Mouse (Mus musculus) neural tube, embryonic 10.5 days (tissue): ENCODE results near the gene Erf.

ENCODE experiments used
- DNase-seq: peaks from one replicate; pipeline ENCODE4 v3.0.0-alpha.2; 2017; ENCODE audit warnings: low spot score; ENCODE audit errors: extremely low spot score

Gene Erf

DNA sequence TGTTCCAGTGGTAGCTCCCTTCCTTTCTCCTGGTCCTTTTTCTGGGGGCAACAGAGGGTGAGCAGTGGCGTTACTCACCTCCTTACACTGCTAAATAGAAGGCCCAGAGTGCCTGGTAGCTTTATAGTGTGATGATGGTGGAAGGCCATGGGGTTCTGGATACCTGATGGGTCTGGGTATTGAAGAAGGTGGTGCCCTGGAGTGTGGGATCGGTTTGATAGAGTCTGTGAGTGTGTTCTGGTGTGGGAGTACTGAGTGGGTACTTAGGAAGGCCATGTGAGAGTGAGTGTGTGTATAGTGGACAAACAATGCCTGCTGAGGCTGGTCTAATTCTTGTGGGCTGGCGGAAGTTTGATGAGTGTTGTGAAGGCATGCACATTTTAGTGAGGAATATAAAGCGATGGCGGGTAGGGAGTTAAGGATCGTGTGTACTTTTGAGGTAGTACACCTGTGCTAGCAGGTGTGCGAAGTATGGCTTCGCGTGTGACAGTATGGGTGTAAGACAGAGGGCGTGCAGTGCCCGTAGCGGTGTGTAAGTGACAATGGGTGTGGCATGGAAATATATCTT lies 30.7 kb upstream of the Erf start:
- DNase-seq: no peak

- peak; percentile 40 for DNase-seq
These were observed 29.6 kb upstream of the Erf start for GRCm38 (mm10) chr7:25279861-25280791.

DNA sequence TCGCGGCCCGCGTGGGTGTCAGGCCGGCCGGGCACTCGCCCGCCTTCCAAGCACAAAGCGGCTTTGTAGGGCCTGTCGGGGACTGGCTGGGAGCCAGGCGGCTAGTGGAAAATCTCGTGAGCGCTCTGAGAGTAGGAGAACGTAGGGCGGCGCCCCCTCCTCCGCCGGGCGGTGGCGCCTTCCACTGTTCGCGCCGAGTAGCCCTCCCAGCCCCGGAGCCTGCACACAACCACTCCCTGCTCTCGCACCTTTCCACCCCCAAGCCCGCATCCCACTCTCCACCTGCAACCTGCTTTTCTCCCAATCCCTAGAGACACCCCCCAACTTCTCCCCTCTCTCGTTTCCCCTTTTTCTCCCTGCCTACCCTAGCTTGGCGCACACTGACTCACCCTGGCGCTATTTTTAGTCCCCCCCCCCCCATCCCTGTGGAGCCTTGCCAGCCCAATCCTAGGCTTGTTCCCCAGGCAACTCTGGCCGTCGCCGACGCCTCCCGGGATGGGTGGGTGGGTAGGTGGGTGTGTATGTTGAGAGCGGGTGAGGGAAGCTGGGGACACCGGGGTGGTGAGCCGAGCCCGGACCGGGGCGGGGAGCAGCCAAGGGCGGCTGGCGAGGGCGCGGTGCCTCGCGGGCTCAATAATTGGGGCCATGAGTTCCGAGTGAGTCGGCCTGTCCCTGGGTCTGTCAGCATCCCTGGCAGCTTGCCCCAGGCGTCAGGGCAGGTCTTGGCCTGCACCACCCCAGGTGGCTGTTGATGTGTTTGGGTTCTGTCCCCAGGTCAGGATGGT lies 28.7 kb upstream of the Erf start:
- DNase-seq: peak; percentile 56

DNA sequence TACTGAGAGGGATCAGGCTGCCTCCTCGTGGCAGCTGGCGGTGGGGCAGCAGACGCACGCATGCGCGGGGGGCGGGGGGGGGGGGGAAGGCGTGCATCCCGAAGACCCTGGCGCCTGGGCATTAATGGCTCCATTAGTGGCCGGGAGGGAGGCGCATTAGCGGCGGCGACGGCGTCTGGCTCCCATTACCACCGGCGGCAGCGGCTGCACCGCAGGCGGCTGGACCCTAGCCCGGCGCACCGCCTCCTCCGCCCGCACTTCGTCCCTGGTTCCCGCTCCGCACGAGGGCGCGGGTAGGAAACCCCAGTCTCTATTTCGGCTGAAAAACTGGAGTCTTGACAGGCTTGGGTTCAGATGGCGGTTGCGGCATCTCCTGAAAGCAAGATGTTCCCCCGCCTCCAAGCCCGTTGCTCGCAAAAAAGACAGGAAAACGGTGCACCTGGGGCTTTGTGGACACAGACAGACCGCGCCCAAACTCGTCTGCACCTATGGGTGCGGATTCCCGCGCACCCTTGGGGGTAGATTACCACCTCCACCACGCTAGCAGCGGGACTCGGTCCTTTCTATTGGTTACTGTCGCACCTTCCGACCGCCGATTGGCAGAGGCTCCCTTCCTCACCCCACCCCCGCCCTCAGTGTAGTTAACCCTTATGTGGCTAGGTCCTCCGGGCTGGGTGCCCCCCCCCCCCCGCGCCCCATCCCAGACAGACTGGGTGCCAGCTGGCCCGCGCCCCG lies 27.9 kb upstream of the Erf start:
- DNase-seq: peak; percentile 92

- no peak for DNase-seq
These were observed 27.4 kb upstream of the Erf start for GRCm38 (mm10) chr7:25277998-25278340.

DNA sequence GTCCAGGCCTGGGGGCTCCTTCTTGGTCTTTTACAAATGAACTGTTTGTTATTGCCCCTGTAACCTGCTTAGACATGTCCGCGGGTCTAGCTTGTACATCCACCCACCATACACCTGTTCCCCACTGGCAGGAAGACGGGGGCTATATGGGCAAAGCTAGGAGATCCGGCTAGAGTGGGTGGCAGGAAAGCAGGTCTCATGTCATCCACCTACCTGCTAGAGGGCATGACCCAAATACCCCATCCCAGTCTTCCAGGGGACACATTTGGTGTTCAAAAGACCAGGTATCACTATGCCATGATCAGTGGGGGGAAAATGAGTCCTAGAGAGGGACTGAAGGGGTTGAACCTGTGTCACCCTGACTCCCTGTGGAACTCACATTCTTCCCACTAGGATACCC lies 26.8 kb upstream of the Erf start:
- DNase-seq: no peak

DNA sequence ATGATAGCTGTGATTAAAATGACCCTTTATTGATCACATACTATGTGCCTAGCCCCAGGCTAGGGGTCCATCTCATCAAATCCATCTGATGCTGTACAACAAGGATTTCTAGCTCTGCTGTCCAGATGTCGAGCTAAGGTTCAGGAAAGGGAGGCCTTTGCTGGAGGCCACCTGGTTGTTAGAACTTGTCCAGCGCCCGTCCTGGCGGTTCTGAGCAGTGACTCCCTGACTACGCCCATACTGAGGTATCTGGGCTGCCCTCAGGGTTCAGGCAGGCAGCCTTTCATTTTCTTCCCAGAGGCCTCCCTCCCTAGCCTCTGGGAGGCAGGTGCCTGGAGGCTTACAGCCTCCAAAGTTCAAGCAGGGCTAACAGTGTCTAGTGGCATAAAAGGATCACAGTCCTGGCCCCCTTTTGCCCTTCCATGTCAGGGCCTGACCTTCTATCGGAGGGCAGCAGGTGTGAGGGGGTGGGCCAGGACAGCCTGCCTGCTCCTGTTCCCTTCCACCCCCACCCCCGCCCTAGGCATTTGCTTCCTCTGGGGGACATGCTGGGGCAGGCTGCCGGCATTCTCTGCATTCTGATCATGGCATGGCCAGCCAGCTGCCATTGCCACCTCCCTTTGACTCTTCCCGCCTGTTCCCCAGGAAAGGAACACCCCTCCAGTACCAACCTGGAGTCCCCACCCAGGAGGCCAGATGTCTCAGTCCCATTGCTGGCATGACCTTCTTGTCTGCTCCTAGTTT lies 25.2 kb upstream of the Erf start:
- DNase-seq: no peak

DNA sequence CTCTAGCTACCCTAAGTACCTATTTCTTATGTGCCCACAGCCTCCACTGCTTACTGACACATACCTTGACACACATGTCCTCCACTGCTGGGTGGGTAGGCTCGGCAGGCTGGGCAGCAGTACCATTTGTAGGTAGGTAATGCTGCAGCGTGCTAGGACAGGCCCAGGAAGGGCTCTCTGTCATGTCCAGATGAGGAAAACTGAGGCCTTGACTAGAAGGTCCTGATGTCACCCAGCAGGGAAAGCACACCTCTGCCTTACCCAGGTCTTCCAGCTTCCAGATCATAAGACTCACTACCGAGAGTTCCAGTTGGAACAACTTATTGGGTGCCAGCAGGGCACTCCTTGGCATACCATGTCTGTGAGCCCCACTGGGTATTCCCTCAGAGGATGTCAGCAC lies 24.4 kb upstream of the Erf start:
- DNase-seq: no peak

- DNase-seq: no peak
These were observed 24.0 kb upstream of the Erf start for GRCm38 (mm10) chr7:25274571-25274970.

DNA sequence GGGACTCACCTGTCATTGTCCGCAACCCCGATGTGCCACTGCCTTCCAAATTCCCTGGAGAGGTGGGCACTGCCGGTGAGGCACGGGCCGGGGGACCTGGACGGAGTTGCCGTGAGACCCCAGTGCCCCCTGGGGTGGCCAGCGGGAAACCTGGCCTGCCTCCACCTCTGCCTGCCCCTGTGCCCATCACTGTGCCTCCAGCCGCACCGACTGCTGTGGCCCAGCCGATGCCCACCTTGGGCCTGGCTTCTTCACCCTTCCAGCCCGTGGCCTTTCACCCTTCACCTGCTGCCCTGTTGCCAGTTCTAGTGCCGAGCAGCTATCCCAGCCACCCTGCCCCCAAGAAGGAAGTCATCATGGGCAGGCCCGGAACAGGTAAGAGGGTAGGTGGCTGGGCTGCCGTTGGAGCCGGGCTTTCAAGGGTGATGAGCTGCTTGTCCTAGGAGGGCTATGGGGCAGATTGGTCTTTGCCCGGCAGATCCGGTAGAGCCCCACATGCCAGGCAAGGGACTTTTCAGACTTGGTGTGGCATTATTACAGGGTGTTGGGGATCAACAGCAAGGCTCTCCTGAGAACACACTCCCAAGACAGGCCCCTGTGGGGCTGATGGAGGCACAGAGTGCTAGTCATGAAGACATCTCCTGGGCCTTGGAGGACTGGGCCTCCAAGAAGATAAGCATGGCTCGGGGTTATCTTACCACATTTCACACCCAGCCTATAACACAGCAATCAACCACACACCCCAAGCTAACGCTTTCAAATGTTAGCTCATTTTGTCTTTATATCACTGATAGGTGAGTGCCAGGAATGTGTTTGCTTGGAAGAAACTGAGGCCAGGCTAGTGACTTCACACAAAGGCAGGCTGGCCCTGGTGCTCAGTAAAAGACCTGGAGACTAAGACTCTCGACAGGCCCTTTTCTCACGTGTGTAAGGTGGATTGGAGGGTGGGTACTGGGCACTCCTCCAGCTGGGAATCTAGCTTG lies 23.0 kb upstream of the Erf start:
- DNase-seq: no peak

DNA sequence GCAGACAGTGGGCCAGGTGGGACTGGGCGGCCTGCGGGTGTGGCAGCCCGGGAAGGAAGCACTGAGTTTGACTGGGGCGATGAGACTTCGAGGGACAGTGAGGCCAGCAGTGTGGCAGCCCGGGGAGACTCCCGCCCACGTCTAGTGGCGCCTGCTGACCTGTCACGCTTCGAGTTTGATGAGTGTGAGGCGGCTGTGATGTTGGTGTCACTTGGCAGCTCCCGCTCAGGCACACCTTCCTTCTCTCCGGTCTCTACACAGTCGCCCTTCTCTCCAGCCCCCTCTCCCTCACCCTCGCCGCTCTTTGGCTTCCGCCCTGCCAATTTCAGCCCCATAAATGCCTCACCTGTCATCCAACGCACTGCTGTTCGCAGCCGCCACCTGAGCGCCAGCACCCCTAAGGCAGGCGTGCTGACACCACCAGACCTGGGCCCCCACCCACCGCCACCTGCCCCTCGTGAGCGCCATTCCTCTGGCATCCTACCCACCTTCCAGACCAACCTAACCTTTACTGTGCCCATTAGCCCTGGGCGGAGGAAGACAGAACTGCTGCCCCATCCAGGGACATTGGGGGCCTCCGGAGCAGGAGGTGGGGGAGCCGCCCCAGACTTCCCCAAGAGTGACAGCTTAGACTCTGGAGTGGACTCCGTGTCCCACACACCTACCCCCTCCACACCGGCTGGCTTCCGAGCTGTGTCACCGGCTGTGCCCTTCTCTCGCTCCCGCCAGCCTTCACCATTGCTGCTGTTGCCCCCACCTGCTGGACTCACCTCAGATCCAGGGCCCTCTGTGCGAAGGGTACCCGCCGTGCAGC lies 22.1 kb upstream of the Erf start:
- no peak for DNase-seq

GRCm38 (mm10) chr7:25271651-25272444 lies 21.3 kb upstream of the Erf start:
- no peak for DNase-seq

GRCm38 (mm10) chr7:25270652-25271633 lies 20.4 kb upstream of the Erf start:
- DNase-seq: no peak

DNA sequence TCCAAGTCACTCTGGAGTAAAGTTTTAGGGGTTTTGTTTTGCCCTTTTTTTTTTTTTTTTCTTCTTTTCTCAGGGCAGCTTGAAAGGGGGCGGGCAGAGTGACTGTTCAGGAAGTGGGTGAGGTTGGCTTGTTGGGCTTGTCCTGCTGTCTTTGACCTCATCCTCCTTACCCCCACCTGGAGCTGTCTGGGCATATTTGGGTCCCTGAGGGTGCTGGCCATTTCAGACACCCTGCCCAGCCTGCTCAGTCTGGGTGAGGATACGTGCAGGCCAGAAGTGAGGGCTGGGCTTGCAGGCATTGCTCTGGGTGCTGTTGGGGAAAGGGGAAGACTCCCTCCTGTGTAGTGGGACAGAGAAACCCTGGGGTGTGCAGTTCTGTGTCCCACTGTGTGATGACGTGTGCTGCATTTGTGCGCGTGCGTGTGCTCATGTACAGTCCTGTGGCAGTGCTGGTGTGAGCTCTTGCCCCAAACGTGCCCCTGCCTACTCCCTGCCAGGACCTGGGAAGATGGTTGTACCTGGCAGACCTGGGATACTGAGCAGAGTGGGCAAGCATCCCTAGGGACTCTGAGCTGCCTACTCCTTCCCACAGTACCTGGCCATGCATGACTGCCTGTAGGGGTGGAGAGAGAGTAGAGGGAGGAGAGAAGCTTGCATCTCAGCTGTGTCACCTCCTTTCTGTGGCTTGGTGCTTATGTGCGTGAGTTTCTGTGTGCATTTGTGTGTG lies 19.1 kb upstream of the Erf start:
- no peak for DNase-seq

- no peak for DNase-seq
These were observed 18.5 kb upstream of the Erf start for GRCm38 (mm10) chr7:25269029-25269428.

- no peak for DNase-seq
These were observed 18.0 kb upstream of the Erf start for GRCm38 (mm10) chr7:25268588-25268987.
